Mouse (Mus musculus) large intestine, adult 2 months (tissue): ENCODE results near the gene Zfp618. TPM values are rescaled to one million over a fixed set of nuclear protein-coding genes. Genes with fewer than 3 reads are reported as not detected.

ENCODE experiments used
- polyA plus RNA-seq: library from polyadenylated mRNA; depleted of rRNA; stranded (reverse); fragments of >200 nt; gene quantifications from 2 replicates; pipeline ENCODE4 v1.2.3, GENCODE M21; 2012; rRNA removed

Gene Zfp618
- polyA plus RNA-seq, 1 experiment, result 0.42 TPM

Other genes with a start within 250 kb of the Zfp618 start
- 0.26 and 0.73 TPM in 2 replicates for gene Ambp, start 189.2 kb downstream of the Zfp618 start, polyA plus RNA-seq
- 4.8 and 6.3 TPM in 2 replicates for gene Kif12, start 206.6 kb downstream of the Zfp618 start, polyA plus RNA-seq
- 5.5 and 6.0 TPM in 2 replicates for gene Col27a1, start 248.4 kb downstream of the Zfp618 start, polyA plus RNA-seq